Mouse (Mus musculus) ES-CJ7 (cell line): ENCODE results near the gene Vgll1.

ENCODE experiments used
- DNase-seq: peaks from one replicate; pipeline ENCODE4 v3.0.0; 2011; ENCODE audit warnings: low read depth, low spot score

Vgll1 gene

DNA sequence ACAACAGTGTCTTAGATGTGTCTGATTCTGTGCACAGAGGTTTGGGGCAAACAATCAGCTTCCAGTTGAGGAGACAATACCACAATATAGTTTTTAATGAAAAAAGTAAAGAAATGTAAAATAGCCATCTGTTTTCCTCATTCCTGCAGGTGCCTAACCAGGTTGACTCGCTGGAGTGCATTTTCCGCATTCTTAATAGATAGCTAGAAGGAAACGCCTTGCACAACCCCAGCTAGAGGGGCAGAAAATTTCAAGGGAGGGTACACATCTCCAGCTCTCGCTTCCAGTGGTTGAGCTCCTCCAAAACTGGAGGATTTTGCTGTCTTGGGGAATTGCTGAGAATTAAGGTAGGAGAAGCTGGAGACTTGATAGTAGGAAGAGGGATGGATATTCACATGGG, at the start of gene Vgll1:
TSS of gene Vgll1 (plus strand) at position 301 of the 400 bp plus-strand sequence.
- DNase-seq, result no peak

DNA sequence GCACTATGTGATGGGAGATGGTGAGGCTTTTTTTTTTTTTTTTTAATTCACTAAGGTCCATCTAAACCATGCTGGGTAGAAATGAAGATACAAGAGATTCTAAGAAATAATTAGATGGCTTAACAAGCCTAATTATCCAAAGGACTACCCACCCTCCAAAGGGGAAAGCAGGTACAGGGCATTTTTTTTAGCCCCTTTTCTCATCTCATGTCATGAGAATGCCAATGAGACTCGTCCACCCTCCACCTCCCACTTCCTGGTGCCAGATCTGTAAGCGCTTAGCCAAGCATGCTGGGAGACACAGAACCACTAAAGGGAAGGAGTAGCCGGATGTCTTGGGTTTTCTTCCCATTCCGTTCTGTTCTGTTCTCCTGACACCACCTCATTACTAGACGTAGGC, 45.1 kb upstream of the Vgll1 start, which contains the start of gene Brs3:
TSS of gene Brs3 (plus strand) at position 301 of the 400 bp plus-strand sequence.
- no peak for DNase-seq

DNA sequence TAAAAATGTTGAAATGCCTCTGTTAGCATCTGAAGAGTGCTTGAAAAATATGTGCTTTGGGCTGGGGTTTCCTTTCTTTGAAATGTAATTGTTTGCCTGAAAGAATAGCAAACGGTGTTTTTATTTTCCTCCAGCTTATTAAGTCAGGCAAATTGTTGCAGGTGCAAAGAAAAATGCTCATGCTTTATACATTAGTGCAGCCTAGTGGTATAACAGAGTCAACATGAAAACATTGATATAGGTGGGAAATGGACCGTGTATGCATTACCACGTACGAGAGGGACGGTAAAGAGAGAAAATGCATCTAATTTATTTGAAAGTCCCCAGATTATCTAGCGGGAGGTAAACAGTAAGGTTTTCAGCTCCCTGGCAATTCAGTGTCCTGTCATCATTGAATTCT, 44.0 kb upstream of the Vgll1 start:
- DNase-seq, result no peak

DNA sequence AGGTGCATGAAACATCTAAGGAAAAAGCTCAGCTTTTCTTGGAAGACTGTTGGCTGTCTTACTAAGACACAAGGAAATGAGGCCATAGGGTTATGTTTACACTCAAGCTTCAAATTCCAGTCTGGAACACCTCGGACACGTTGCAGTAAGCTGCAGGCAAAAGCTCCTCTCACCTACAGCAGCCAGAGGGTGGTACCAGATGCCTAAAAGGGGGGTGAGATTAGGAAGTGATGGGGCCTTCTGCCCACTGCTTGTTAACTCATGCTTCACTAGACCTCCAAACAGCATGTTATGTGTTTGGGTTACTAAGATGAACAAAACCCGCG, 35.1 kb upstream of the Vgll1 start:
- DNase-seq, result no peak

DNA sequence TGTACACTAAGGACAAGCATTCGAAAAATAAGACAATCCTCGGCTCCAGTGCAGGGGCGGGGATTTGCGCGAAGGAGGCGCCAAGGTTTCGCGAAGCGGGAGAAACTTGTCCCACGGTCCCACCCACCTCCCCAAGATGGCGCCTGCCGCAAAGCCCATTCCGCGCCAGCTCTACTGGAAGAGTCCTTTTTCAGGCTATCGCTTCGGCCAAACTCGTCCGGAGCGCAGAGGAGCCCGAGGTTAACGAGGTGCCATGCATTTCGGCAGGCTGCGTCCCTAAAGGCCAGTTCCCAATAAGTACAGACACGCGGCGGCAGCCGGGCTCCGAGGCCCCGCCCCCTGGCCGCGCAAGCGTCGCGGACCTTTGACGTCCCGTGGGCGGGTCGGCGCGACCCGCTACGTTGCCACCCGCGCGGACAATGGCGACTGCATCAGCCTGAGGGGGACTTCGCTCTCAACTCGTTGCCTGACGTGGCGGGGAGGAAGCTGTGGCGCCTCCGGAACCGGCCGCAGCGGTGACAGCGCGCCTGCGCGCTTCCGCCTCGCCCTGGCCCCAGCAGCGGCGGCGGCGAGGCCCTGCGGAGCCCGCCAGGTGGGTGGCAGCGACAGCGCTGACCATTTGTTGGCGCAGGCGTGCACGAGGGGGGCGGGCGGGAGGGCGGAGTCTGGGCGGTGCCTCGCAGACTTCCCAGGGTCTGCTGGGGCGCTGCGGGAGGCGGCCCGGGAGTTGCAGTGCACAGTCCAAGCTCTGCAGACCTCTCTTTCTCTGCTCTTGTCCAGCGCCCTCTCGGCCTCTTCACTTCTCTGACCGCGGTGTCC, 34.5 kb upstream of the Vgll1 start, which contains the start of gene Htatsf1:
TSS of gene Htatsf1 (plus strand) at position 410 of the 819 bp plus-strand sequence.
- DNase-seq, result peak; percentile 69

DNA sequence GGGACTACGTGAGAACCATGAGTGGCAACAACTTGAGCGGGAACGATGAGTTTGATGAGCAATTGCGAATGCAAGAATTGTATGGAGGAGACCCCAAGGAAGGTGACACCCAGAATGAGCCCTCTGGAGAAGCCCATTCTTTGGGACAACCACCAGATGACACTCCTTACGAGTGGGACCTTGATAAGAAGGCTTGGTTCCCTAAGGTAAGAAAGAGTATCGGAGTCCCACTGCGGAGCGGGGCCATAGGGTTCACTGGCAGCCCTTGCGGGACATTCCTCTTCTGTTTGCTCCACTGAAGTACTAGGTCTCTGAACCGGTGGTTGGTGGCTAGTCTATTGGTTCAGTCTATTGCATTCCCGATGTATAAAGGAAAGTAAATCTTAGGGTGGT, 33.9 kb upstream of the Vgll1 start:
- no peak for DNase-seq

DNA sequence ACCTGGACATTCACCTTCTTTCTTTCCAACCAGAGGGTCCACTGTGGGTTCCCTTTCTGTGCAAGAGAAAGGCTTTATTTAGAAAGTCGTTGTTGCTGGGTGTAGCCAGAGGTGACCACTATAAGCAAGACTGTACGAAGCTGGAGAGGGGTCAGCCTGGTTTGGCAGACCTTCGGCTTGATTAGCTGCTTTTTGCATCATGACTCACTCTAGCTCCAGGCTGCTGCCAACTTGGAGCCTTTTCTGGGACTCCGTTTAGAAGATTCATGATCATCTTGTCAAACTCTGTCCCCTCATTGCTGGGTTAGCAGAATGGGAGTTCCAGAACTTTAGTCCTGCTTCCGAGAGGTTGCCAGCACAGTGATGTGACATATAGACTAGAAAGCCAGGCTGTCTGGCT, 6.4 kb upstream of the Vgll1 start:
- DNase-seq, result no peak

DNA sequence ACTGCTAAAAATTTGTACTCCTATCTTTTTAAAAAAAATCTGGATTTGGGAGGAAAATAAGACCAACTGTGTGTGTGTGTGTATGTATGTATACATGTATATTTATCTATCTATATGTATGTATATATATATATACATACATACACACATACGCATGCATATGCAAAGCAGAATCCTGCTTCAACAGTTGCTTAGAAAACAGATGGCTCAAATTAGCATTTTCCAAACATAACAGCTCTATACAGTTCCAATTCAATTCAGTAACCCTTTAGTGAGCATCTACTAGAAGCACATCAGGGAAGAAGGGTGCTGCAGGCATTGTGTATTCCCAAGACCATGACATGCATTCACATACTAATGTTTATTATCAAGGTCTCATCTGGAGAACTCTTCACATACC, 15.5 kb downstream of the Vgll1 start:
- DNase-seq, result no peak

DNA sequence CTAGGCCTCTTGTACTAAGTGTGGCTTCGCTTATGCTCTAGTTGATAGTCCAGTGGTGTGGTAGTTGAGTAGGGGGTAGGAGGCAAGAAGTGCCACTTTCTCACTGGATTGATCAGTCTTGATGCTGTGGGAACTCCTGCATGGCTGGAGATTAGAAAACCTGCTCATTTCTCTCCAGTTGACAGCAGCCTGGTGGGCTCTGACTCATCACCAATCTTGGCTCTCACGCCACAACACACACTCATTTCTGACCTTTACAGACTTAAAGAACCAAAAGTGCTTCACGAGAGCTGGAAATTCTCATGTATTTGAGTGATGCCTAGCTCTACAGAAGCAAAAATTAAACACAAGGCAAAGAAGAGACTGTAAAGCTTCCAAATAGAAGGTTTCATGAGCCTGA, 19.1 kb downstream of the Vgll1 start:
- DNase-seq, result no peak

DNA sequence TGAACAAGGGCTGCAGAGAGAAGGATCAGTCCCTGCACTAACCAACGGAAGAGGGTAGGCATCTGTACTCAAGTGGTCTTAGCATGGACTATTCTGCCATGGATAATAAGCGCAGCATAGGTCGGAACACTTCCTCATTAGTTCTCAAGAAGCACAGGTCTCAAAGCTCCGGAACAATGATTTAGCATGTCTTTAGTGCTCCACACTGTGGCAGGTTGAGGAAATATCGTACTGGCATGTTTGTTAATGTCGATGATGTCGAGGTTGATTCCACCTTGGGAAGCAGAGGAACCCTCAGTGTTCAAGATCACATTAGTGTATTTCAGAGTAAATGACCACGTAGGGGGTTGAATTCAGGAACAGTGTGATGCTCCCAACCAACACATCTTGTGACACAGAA, 30.2 kb downstream of the Vgll1 start:
- peak; percentile 2 for DNase-seq

DNA sequence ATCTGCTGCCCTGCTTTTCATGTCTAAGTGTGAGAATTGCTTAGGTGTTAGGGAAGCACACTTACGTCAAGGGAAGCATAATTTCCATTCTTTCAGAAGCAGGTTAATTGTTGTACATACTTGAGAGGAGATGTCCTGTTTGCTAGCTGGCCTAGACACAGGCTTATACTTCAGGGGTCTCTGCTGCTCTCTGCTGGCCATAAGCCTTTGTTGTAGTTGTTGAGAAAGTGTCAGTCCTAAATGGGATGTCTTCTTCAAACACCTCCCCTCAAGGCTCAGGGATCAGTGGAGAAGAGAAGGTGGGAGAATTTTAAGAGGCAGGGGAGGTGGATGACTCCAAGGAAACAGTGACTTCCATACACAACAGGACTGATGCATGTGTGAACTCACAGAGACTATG, 32.9 kb downstream of the Vgll1 start:
- DNase-seq, result peak; percentile 11

DNA sequence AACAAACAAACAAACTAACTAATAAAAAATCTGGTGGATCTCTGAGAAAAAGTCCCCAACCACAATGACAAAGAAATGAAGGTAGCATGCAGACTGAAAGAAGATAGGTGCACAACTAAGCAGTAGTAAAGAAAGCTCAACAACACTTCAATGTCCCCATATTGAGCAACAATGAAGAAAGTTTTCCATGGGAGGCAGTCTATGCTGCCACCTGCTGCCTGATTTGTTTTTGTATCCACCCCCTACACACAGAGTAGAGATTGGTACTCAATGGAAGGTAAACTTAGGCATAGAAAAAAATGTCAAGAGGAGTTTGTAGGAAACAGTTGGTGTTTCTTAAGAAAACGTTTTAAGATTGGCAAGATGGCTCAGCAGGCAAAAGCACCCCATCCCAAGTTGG, 42.7 kb downstream of the Vgll1 start:
- DNase-seq, result peak; percentile 2

DNA sequence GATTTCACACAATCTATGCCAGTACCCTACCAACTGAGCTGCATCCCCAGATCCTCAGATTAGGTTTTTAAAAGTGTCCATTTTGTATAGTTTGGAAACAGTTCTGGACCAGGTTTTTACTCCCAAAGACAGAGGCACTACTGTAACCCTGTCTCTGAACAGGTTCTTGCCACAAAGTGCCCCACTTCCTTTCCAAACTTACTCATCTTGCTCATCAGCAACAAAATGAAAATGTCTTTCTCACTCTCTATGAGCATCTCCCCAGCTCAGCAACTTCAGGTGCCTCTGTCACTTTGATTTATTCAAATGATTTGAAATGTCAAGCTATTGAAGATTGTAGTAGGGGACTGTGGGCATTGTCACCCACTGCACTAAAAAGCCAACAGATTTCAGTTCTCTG, 49.7 kb downstream of the Vgll1 start:
- no peak for DNase-seq

DNA sequence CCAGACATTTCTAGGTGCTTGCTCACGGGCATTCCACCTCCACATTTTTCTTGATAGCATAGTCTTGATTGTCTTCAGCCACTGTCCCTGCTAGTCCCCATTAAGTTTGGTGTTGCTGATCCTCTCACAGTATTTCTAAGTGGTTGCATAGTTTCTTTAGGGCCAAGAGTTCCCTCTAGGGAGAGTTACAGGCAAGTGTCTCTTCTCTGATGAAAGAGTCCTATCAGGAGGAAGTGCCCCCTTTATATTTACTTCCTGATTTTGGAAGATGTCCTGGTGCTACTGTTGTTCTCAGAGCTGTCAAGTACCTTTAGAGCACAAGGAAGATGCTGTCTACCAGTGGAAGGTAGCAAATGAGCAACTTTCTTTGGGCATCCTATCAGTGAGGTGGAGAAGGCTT, 65.6 kb downstream of the Vgll1 start:
- no peak for DNase-seq
